Mouse (Mus musculus) CD4-positive helper T cell, adult 2 months (primary cell): ENCODE measurements at regions not wholly inside any gene's neighbourhood (a gene's known extent, or its start where the extent isn't known, plus 50 kb on each side); places are given as distances from the start of the nearest gene placed in this dataset.

Experiments used
- DNase-seq: peaks from one replicate; pipeline ENCODE4 v3.0.0-alpha.2; 2012; ENCODE audit warnings: low read depth, missing footprints, low spot score

GRCm38 (mm10) chr6:100143586-100144301 is 143.5 kb downstream of the Rybp start:
- DNase-seq: no peak

DNA sequence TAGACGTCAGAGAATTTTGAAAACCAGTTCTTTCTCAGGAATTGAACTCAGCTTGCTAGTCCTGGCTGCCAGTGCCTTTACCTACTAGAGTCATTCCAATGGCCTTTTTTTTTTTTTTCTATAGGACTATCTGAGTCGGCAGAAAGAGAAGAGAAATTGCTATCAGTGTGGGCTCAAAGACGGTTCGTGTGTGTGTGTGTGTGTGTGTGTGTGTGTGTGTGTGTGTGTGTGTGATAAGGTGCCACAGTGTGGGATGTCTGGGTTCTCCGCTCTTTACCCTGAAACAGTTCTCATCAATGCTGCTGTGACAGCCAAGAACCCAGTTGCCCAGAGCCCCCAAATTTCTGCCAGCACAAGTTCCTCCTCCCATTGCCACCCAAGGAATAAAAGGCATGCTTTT is 146.1 kb downstream of the Rybp start:
- DNase-seq: no peak

- DNase-seq: no peak
Observed at GRCm38 (mm10) chr6:100140581-100141114, 146.6 kb downstream of the Rybp start.

- DNase-seq: no peak
Observed at GRCm38 (mm10) chr6:100139809-100140208, 147.5 kb downstream of the Rybp start.

GRCm38 (mm10) chr6:100138659-100139058 is 148.6 kb downstream of the Rybp start:
- DNase-seq: no peak

DNA sequence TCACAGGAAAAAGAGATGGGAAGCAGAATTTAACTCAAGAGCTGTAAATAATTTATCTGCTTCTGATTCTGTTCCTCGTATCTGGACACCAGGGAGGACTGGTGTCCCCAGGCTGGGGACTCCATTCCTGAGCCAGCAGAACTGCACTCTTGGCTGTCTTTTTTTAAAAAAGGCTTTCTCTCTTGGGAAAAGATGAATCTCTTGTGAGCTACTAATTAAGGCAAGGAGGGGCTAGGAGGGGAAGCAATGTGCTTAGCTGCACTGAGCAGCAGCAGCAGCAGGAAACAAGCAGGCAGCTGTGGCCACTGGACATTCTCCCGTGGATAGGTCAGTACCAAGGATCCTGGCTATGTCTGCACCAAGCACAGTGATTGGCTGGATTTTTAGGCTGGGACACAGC is 152.1 kb downstream of the Rybp start:
- no peak for DNase-seq

- DNase-seq: no peak
Observed at GRCm38 (mm10) chr6:100133970-100134369, 153.3 kb downstream of the Rybp start.

DNA sequence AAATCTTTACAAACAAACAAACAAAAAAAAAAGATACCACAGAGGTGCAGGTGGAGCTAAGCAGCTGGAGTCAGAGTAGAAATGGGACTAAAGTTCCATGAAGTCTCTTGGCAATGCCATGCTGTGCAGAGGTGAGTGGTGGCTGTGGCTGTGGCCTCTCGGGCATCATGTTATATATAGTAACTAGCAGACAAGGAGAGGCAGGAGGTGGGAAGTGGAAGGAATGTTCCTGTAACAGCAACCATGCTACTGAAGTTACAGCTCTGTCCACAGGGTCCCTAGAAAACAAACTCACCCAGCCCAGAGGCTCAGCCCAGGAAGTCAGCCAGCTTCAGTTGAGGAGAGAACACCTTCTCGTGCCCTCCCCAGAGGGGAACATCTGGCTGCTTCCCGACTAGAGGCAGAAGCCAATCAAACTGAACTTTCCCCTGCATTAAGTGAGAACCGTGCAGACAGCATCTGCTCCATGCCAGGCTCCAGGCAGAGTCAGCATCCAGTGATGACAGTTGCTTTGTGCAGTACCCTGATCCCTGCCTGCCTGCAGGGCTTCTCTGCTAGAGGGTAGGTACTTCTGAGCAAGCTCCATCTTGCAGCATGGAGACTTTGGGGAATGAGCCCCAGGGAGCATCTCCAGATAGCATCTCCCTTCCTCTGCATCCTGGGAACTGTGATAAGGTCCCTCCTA is 154.2 kb downstream of the Rybp start:
- no peak for DNase-seq

GRCm38 (mm10) chr6:100127221-100128143 is 159.8 kb downstream of the Rybp start:
- no peak for DNase-seq

GRCm38 (mm10) chr6:100126736-100127135 is 160.5 kb downstream of the Rybp start:
- DNase-seq: no peak

- DNase-seq: no peak
Observed at GRCm38 (mm10) chr6:100126326-100126725, 161.0 kb downstream of the Rybp start.

DNA sequence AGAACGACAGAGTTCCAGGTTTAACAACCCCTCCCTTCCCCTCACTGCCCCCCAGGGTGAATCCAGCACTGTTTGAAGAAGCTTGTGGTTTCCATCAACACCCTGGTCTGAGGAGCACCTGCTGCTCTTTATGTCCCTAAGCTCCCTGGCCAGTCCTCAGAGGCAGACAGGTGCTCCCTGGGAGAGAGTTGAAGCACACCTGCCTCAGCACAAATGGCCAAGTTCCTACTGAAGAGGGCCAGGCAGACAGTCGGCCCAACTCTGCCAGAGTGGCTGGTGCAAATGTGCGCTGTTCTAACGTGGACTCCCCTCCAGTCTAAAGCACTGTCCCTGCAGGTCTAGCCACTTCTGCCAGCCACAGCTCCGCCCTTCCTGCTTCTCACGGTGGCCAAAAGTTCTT is 166.0 kb downstream of the Rybp start:
- DNase-seq: no peak

- DNase-seq: no peak
Observed at GRCm38 (mm10) chr6:100120017-100120944, 167.0 kb downstream of the Rybp start.

DNA sequence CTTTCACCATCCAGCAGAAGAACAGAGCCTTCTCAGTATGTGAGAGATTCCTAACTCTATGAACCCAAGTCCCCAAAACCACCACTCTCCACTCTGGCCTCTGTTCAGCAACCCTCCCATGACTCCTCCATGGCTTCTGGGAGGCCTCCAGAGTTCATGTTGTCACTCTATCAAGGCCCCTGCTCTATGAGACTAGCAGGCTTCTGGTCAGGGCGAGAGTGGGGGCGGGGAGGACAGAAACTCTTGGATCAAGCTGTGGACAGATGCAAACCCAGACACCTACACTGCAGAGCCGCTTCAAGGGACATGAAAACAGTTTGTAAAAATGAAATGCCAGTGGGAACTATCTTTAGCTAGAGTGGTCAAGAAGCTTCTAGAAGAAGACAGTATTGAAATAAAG is 170.2 kb downstream of the Rybp start:
- no peak for DNase-seq

DNA sequence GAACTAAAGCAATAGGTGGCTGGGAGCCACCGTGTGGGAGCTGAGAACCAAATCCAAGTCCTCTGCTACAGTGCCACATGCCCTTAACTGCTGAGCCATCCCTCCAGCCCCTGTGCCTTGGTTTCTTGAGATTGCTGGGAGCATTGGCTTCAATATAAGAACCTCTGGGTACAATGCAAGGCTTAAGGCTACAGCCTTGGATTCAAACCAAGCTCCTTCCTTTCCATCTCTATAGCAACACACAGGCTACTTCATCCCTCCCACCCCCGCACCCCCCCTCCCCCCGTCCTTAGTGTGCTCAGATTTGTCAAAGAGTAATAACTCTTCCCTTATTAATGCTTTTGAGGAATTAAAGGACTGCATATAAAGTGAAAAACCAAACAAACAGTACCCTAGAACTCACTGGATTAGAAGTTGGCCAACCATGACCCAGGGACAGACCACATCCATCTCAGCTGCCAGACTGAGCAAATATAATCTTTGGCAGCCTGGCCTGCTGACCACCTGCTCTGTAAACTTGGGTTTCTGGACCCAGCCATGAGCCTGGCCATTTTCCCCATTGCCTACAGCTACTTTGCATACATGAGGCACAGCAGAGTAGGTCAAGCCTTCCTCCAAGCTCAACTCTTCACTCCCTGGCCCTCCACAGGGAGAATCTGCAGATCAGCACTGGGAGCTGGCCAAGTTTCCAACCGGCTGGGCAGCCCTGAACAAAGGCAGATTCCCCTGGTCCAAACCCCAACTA is 173.7 kb downstream of the Rybp start:
- no peak for DNase-seq

DNA sequence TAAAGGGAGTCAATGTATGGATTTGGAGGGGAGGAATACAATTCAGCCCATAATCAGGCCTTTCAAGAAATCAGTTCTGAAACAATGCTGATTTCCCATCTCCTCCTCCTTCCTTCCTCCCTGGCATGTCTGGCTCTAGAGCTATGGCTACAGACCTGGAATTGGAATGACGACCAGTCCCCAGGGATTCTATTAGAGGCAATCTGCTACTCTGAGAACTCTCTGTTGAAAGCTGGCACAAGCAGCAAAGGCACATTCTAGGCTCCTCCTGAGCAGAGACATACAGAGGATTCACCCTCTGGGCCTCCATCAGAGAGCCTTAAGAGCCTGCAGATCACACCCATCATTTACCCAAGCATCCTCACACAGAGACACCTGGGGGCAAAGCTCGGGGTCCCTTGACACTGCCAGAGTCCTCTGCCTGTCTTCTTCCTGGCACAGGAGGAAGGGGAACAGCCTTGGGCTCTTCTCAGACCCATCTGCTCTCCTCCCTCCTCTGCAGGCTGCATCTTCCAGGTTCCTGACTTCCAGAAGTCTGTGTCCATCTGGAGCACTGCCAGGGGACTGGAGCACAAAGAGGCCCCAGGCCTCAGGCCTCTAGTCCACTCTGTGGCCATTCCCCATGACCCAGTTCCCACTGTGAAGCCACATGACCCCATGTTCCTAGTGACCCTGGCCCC is 176.2 kb downstream of the Rybp start:
- no peak for DNase-seq

GRCm38 (mm10) chr6:100109979-100110378 is 177.3 kb downstream of the Rybp start:
- DNase-seq: no peak

DNA sequence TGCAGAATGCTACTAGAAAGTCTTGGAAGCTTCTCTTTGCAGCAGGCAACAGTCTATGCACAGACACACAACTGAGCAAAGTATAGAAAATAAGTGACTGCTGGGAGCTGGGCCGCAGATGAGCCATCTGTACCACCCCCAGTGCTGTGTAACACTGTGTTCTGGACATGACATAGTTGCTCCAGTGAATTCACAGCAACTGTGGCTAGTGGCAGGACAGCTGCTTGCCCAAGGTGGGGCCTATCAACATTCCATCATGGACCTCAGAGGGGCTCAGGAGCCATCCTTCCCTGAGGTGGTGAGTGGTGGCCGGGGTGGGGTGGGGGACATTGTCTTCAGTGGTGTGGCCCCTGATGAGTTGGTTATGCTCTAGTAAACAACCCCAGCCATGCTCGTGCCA is 177.9 kb downstream of the Rybp start:
- DNase-seq: no peak

DNA sequence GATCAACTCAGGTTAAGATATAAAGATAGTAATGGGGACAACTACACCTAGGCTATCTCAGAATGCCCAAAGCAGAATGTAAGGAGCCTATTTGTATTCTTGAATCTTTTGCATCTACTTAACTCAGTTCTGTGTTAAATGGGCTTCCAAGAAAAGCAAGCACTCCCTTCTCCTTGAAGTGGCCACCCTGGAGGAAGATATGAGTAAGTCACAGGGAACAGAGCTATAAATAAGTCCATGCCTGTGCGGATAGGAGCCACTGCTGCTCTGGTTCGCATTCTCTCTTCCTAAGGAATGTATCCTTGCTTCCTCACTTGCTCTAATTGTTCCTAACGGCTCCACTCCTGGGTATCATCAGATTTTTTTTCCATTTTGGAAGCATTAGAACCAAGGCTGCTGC is 179.8 kb downstream of the Rybp start:
- no peak for DNase-seq

GRCm38 (mm10) chr6:100107066-100107465 is 180.2 kb downstream of the Rybp start:
- no peak for DNase-seq
